Mouse (Mus musculus): ENCODE measurements around the gene E2f6. TPM values are rescaled to one million over a fixed set of nuclear protein-coding genes. Genes with fewer than 3 reads are reported as not detected.

Gene E2f6
- polyA plus RNA-seq, 1 experiment from 2014 or later = 11.7 TPM

DNA sequence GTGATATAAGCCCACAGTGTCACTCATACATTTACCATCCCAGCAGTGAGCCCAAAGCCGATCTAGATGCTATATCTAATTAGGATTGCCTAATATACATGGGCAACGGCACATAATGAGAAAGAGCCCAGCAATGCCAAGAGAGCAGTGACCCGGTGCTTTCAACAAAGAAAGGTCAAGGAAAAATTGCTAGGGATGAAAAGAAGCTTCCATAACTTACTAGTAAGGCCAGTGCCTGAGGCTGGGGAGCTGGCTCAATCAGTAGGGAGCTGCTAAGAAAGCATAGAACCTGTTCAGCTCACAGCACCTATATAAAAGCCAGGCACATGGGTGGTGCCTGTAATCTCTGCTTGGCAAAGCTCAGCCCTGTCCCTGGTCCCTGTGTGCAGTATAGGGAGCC, 30.4 kb upstream of the E2f6 start:
- Histone ChIP-seq H3K9me3 (ENCODE audit: control insufficient read depth) (no peaks in the 10 kb centered on the region), H3K4me2 (replicated peaks; ENCODE audit: low read depth) (no peak overlapping the region), H3K9ac (ENCODE audit: low read depth, low read length) (no peak overlapping the region), H3K27ac (ENCODE audit: low read depth, low read length) (no peak overlapping the region), H3K4me1 (replicated peaks; ENCODE audit: control insufficient read depth, insufficient read depth, low read length) (peaks cover 6% of the 10 kb centered on the region; the same call in 1 of the 2 replicates), H3K36me3 (ENCODE audit: control insufficient read depth, insufficient read depth) (no peaks in the 10 kb centered on the region), H3K27me3 (replicated peaks; ENCODE audit: control insufficient read depth, insufficient read depth, low read length) (no peaks in the 10 kb centered on the region), H3K4me3 (ENCODE audit: low read depth, low read length) (no peak overlapping the region)
- no peak for ATAC-seq
- no peak for TF ChIP-seq CTCF (IDR thresholded peaks at IDR 0.05; ENCODE audit: low read depth)
- 85% methylated on average over 3 of the region's 3 CpGs for WGBS

- no peaks in the 10 kb centered on the region for H3K9me3 ChIP-seq (ENCODE audit: control insufficient read depth)
- peak overlapping the region; percentile 24; the same call in 1 of the 2 replicates for H3K4me2 ChIP-seq (replicated peaks; ENCODE audit: low read depth)
- H3K9ac ChIP-seq (ENCODE audit: low read depth, low read length) = no peak overlapping the region
- no peak overlapping the region for H3K27ac ChIP-seq (ENCODE audit: low read depth, low read length)
- H3K27me3 ChIP-seq (replicated peaks; ENCODE audit: control insufficient read depth, insufficient read depth, low read length) = no peaks in the 10 kb centered on the region
- TF ChIP-seq CTCF (IDR thresholded peaks at IDR 0.05; ENCODE audit: low read depth) = no peak
- whole genome bisulfite sequencing = 45% methylated on average over 14 of the region's 14 CpGs
- no peaks in the 10 kb centered on the region for H3K36me3 ChIP-seq (ENCODE audit: control insufficient read depth, insufficient read depth)
- no peak overlapping the region for H3K4me3 ChIP-seq (ENCODE audit: low read depth, low read length)
- peak; percentile 59; the same call in 1 of the 2 replicates for ATAC-seq
- H3K4me1 ChIP-seq (replicated peaks; ENCODE audit: control insufficient read depth, insufficient read depth, low read length) = peaks cover 6% of the 10 kb centered on the region; the same call in 1 of the 2 replicates
These were observed 29.6 kb upstream of the E2f6 start for GRCm38 (mm10) chr12:16781034-16781746.

GRCm38 (mm10) chr12:16788600-16788999, 22.2 kb upstream of the E2f6 start:
- Histone ChIP-seq H3K9me3 (ENCODE audit: control insufficient read depth) (no peaks in the 10 kb centered on the region), H3K27me3 (replicated peaks; ENCODE audit: control insufficient read depth, insufficient read depth, low read length) (no peaks in the 10 kb centered on the region), H3K27ac (ENCODE audit: low read depth, low read length) (no peak overlapping the region), H3K9ac (ENCODE audit: low read depth, low read length) (no peak overlapping the region), H3K4me2 (replicated peaks; ENCODE audit: low read depth) (no peak overlapping the region), H3K4me3 (ENCODE audit: low read depth, low read length) (no peak overlapping the region), H3K36me3 (ENCODE audit: control insufficient read depth, insufficient read depth) (no peaks in the 10 kb centered on the region), H3K4me1 (replicated peaks; ENCODE audit: control insufficient read depth, insufficient read depth, low read length) (no peaks in the 10 kb centered on the region)
- ATAC-seq = no peak
- WGBS = 65% methylated on average over 2 of the region's 2 CpGs
- TF ChIP-seq CTCF (IDR thresholded peaks at IDR 0.05; ENCODE audit: low read depth) = no peak

- 52% methylated on average over 1 of the region's 1 CpGs for WGBS
- Histone ChIP-seq H3K4me2 (replicated peaks; ENCODE audit: low read depth) (no peak overlapping the region), H3K27ac (ENCODE audit: low read depth, low read length) (no peak overlapping the region), H3K4me3 (ENCODE audit: low read depth, low read length) (no peak overlapping the region), H3K9me3 (ENCODE audit: control insufficient read depth) (no peaks in the 10 kb centered on the region), H3K9ac (ENCODE audit: low read depth, low read length) (no peak overlapping the region), H3K36me3 (ENCODE audit: control insufficient read depth, insufficient read depth) (no peaks in the 10 kb centered on the region), H3K4me1 (replicated peaks; ENCODE audit: control insufficient read depth, insufficient read depth, low read length) (no peaks in the 10 kb centered on the region), H3K27me3 (replicated peaks; ENCODE audit: control insufficient read depth, insufficient read depth, low read length) (no peaks in the 10 kb centered on the region)
- TF ChIP-seq CTCF (IDR thresholded peaks at IDR 0.05; ENCODE audit: low read depth) = no peak
- ATAC-seq = no peak
These were observed 21.6 kb upstream of the E2f6 start for GRCm38 (mm10) chr12:16789199-16789598.

DNA sequence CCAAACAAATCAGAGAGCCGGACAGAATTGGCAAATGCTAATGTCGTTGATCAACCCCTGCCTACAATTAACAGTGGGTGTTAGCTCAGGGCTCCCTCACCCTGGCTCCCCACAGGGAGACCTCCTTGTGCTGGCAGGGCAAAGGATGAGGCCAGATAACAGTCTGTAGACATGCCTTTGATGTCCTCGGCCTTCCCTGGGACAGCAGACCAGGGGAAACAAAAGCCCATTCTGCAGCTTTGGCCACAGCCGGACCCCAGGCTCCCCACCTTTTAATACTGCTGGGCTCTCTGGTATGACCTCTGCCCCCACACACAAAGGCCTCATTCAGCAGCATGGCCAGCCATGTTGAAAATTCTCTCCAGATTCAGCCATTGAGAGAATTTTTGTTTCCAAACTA, 21.0 kb upstream of the E2f6 start:
- Histone ChIP-seq H3K4me1 (replicated peaks; ENCODE audit: control insufficient read depth, insufficient read depth, low read length) (no peaks in the 10 kb centered on the region), H3K9me3 (ENCODE audit: control insufficient read depth) (no peaks in the 10 kb centered on the region), H3K4me3 (ENCODE audit: low read depth, low read length) (no peak overlapping the region), H3K4me2 (replicated peaks; ENCODE audit: low read depth) (no peak overlapping the region), H3K36me3 (ENCODE audit: control insufficient read depth, insufficient read depth) (no peaks in the 10 kb centered on the region), H3K27ac (ENCODE audit: low read depth, low read length) (no peak overlapping the region), H3K9ac (ENCODE audit: low read depth, low read length) (no peak overlapping the region), H3K27me3 (replicated peaks; ENCODE audit: control insufficient read depth, insufficient read depth, low read length) (no peaks in the 10 kb centered on the region)
- TF ChIP-seq CTCF (IDR thresholded peaks at IDR 0.05; ENCODE audit: low read depth) = no peak
- no peak for ATAC-seq
- 25% methylated on average over 4 of the region's 4 CpGs for WGBS

GRCm38 (mm10) chr12:16790456-16790855, 20.3 kb upstream of the E2f6 start:
- H3K9me3 ChIP-seq (ENCODE audit: control insufficient read depth) = no peaks in the 10 kb centered on the region
- no peak overlapping the region for H3K9ac ChIP-seq (ENCODE audit: low read depth, low read length)
- H3K4me2 ChIP-seq (replicated peaks; ENCODE audit: low read depth) = no peak overlapping the region
- TF ChIP-seq CTCF (IDR thresholded peaks at IDR 0.05; ENCODE audit: low read depth) = no peak
- H3K4me3 ChIP-seq (ENCODE audit: low read depth, low read length) = no peak overlapping the region
- no peaks in the 10 kb centered on the region for H3K36me3 ChIP-seq (ENCODE audit: control insufficient read depth, insufficient read depth)
- no peak for ATAC-seq
- 61% methylated on average over 4 of the region's 4 CpGs for WGBS
- no peaks in the 10 kb centered on the region for H3K27me3 ChIP-seq (replicated peaks; ENCODE audit: control insufficient read depth, insufficient read depth, low read length)
- no peak overlapping the region for H3K27ac ChIP-seq (ENCODE audit: low read depth, low read length)
- H3K4me1 ChIP-seq (replicated peaks; ENCODE audit: control insufficient read depth, insufficient read depth, low read length) = 0 out of 2 replicates have a peak, but pooled peaks cover under 1% of the 10 kb centered on the region

All from intestine, postnatal 0 days (tissue).